Mouse (Mus musculus) forebrain, embryonic 13.5 days (tissue): ENCODE results near the gene Trim10. TPM values are rescaled to one million over a fixed set of nuclear protein-coding genes. Genes with fewer than 3 reads are reported as not detected.

Experiments
- ATAC-seq: fragments of 200-750 bp; cut with Nextera tagmentation; 2 replicates; pipeline ENCODE4 v1.8.0; 2017
- H3K27ac ChIP-seq: fragments of 300-500 bp; sonication (generic); 2 replicates; pipeline ENCODE4 v1.5.1; 2015; ENCODE audit warnings: inconsistent platforms, mild to moderate bottlenecking, moderate library complexity
- H3K27me3 ChIP-seq: fragments of 300-500 bp; sonication (generic); 2 replicates; pipeline ENCODE4 v1.6.1; 2015; ENCODE audit warnings: mild to moderate bottlenecking, inconsistent platforms
- H3K36me3 ChIP-seq: fragments of 300-500 bp; sonication (generic); 2 replicates; pipeline ENCODE4 v1.6.1; 2015; ENCODE audit warnings: mild to moderate bottlenecking, inconsistent platforms; ENCODE audit not compliant: poor library complexity, severe bottlenecking
- H3K4me1 ChIP-seq: fragments of 300-500 bp; sonication (generic); 2 replicates; pipeline ENCODE4 v1.6.1; 2015; ENCODE audit warnings: inconsistent platforms
- H3K4me2 ChIP-seq: fragments of 300-500 bp; sonication (generic); 2 replicates; pipeline ENCODE4 v1.6.1; 2015; ENCODE audit warnings: inconsistent platforms, mild to moderate bottlenecking, moderate library complexity
- H3K4me3 ChIP-seq: fragments of 300-500 bp; sonication (generic); 2 replicates; pipeline ENCODE4 v1.5.1; 2015; ENCODE audit warnings: mild to moderate bottlenecking, inconsistent platforms
- H3K9ac ChIP-seq: fragments of 300-500 bp; sonication (generic); 2 replicates; pipeline ENCODE4 v1.6.1; 2015; ENCODE audit warnings: mild to moderate bottlenecking, inconsistent platforms
- H3K9me3 ChIP-seq: fragments of 300-500 bp; sonication (generic); replicated peaks from 2 replicates; pipeline ENCODE4 v1.6.1; 2016; ENCODE audit warnings: inconsistent platforms
- WGBS: fragments of 180-500 bp; shearing (Covaris S2); methylation state at CpG from one replicate; pipeline ENCODE4 v1.1.7; 2015; 5-methylcytosine and 5-hydroxymethylcytosine counted together
- polyA plus RNA-seq: library from polyadenylated mRNA; unstranded; fragments of >200 nt; fragmentation: Nextera tagmentation; extraction: Ambion mirVana; gene quantifications from 2 replicates; pipeline ENCODE4 v1.2.1, GENCODE M21; 2015

The Trim10 gene
- polyA plus RNA-seq, 1 experiment from 2014 or later = 1.2 TPM

DNA sequence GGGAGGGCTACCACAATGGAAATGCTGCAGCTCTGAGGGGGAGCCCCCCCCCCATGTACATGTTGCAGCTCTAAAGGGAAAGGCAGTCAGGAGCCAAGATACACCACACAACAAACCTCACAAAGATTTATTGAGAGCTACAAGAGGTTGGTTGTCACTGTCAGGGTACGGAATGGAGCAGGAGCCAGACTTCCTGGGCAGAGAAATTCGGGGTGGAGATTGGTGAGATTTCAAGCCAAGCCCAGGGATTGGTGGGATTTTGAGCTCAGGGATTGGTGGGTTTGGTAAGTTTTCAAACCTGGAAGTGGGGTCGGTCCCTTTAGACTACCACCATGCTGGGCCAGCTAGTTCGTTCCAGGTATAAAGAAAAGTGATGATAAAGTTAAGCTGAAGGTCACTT is 54.1 kb downstream of the Trim10 start:
- Histone ChIP-seq H3K9me3 (no peaks in the 10 kb centered on the region), H3K4me2 (no peak overlapping the region)

More for the DNA sequence above, 54.1 kb downstream of the Trim10 start:
- no peaks in the 10 kb centered on the region for H3K4me1 ChIP-seq
- H3K9ac ChIP-seq = no peak overlapping the region
- no peaks in the 10 kb centered on the region for H3K27me3 ChIP-seq
- no peak for ATAC-seq
- WGBS = 74% methylated on average over 4 of the region's 4 CpGs
- no peak overlapping the region for H3K27ac ChIP-seq
- H3K4me3 ChIP-seq = no peak overlapping the region
- H3K36me3 ChIP-seq = no peaks in the 10 kb centered on the region

Other genes starting within 250 kb of the Trim10 start
- not detected in 2 replicates for gene H2-M9, start 226.9 kb upstream of the Trim10 start, polyA plus RNA-seq
- not detected in 2 replicates for gene H2-M1, start 197.4 kb upstream of the Trim10 start, polyA plus RNA-seq
- not detected in 2 replicates for gene H2-M10.5, start 96.7 kb upstream of the Trim10 start, polyA plus RNA-seq
- not detected in 2 replicates for gene H2-M10.6, start 57.4 kb upstream of the Trim10 start, polyA plus RNA-seq
- gene Trim26, start 32.4 kb upstream of the Trim10 start, polyA plus RNA-seq = 34.4 and 39.2 TPM in 2 replicates
- 0.30 and 0.41 TPM in 2 replicates for gene Trim15, start 2.4 kb upstream of the Trim10 start, polyA plus RNA-seq
- not detected in 2 replicates for gene Trim40, start 20.5 kb downstream of the Trim10 start, polyA plus RNA-seq
- not detected in 2 replicates for gene Trim31, start 28.5 kb downstream of the Trim10 start, polyA plus RNA-seq
- gene Rnf39, start 73.3 kb downstream of the Trim10 start, polyA plus RNA-seq = 0.21 and 0.83 TPM in 2 replicates
- 161 and 162 TPM in 2 replicates for gene Ppp1r11, start 82.2 kb downstream of the Trim10 start, polyA plus RNA-seq
- gene Znrd1, start 89.0 kb downstream of the Trim10 start, polyA plus RNA-seq = 92.3 and 95.3 TPM in 2 replicates
- gene Znrd1as, start 89.0 kb downstream of the Trim10 start, polyA plus RNA-seq = 6.0 and 6.9 TPM in 2 replicates
- gene 2410137M14Rik, start 111.7 kb downstream of the Trim10 start, polyA plus RNA-seq = 0.48 TPM in 1 of 2 replicates, not detected in the other
- 1.6 and 1.7 TPM in 2 replicates for gene H2-M5, start 120.0 kb downstream of the Trim10 start, polyA plus RNA-seq
- gene Zfp57, start 131.6 kb downstream of the Trim10 start, polyA plus RNA-seq = 215 and 228 TPM in 2 replicates
- 1.1 and 1.5 TPM in 2 replicates for gene Mog, start 153.8 kb downstream of the Trim10 start, polyA plus RNA-seq
- gene Gabbr1, start 176.4 kb downstream of the Trim10 start, polyA plus RNA-seq = 30.1 and 35.2 TPM in 2 replicates
- gene Olfr90, start 218.9 kb downstream of the Trim10 start, polyA plus RNA-seq = 0.09 and 0.10 TPM in 2 replicates
- not detected in 2 replicates for gene Olfr91, start 228.7 kb downstream of the Trim10 start, polyA plus RNA-seq